ENCODE assay signal across 8 mouse cellular contexts in the genomic region with DNA sequence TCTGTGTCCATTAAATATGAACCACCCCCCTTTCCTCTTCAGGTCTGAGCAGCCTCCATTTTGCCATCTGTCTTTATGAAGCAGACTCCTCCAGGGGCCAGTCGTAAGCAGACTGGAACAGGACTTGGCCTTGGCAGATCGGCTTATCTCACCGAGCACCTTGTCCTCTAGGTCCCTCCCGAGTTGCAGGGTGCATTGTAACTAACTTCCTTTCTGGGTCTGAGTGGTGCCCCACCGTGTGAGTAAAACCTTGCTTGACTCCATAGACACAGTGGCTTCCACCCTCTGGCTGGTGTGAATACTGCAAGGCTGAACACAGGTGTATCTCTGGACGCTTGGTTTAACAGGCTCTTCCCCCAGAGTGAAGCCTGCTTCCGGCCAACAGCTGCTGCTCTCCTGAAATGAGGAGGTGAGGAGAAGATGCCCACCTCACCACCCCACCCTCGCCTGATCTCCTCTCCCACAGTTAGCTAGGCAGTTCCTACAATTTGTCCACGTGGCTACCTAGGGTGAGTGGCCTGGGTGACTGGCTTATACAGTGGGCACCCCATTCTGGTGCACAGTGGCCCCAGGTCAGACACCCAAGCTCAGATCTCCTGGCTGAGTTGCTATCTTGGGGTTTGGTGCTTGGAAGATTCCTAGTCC.
DNase-seq lines count a peak whose midpoint lies in the region; ATAC-seq and TF ChIP-seq lines count a peak whose summit lies in the region.
"Had no signal": no experiment of that assay in that cellular context is flagged by ENCODE, and none has a peak within 500 bp of the region (broad histone marks: within the 10 kb centered on the region; RNA-seq: fewer than 3 reads in every experiment).

No protein-coding gene starts in this region.

- peaks cover 47% of the 10 kb centered on the region for H3K4me1 ChIP-seq in lung, embryonic 15.5 days
- 0 out of 2 replicates have a peak, but pooled peaks cover 3% of the 10 kb centered on the region for H3K4me1 ChIP-seq in lung, adult 2 months (ENCODE audit: control insufficient read depth, insufficient read depth, low read length)
- H3K4me1 ChIP-seq in embryonic facial prominence, embryonic 14.5 days (ENCODE audit: control insufficient read depth, insufficient read depth, low read length) = peaks cover 5% of the 10 kb centered on the region
- H3K4me1 ChIP-seq in hindbrain, embryonic 16.5 days (ENCODE audit: control insufficient read depth, insufficient read depth, low read depth, low read length) = peaks cover 27% of the 10 kb centered on the region

- WGBS in lung, embryonic 15.5 days = 47% methylated on average over 9 of the region's 9 CpGs
- WGBS in lung, adult 2 months = 53% methylated on average over 9 of the region's 9 CpGs
- 54% methylated on average over 9 of the region's 9 CpGs for WGBS in embryonic facial prominence, embryonic 14.5 days
- 66% methylated on average over 9 of the region's 9 CpGs for WGBS in hindbrain, embryonic 16.5 days

- H3K4me3 ChIP-seq in lung, embryonic 15.5 days = no peak overlapping the region
- H3K4me3 ChIP-seq in lung, adult 2 months (replicated peaks; ENCODE audit: extremely low read depth, low read depth, low read length) = no peak overlapping the region
- no peak overlapping the region for H3K4me3 ChIP-seq in embryonic facial prominence, embryonic 14.5 days (ENCODE audit: low read depth, low read length)
- H3K4me3 ChIP-seq in hindbrain, embryonic 16.5 days (ENCODE audit: low read length) = no peak overlapping the region

- TF ChIP-seq CTCF in lung, adult 2 months (IDR thresholded peaks at IDR 0.05; ENCODE audit: insufficient read depth, low read length) = no peak

- H3K9ac ChIP-seq in lung, embryonic 15.5 days = no peak overlapping the region
- H3K9ac ChIP-seq in embryonic facial prominence, embryonic 14.5 days (ENCODE audit: low read depth, low read length) = no peak overlapping the region
- H3K9ac ChIP-seq in hindbrain, embryonic 16.5 days (ENCODE audit: low read depth, low read length) = no peak overlapping the region

- no peaks in the 10 kb centered on the region for H3K9me3 ChIP-seq in lung, embryonic 15.5 days
- H3K9me3 ChIP-seq in embryonic facial prominence, embryonic 14.5 days (ENCODE audit: control insufficient read depth, low read length) = no peaks in the 10 kb centered on the region
- H3K9me3 ChIP-seq in hindbrain, embryonic 16.5 days (ENCODE audit: control insufficient read depth, low read length) = no peaks in the 10 kb centered on the region

- peaks cover 11% of the 10 kb centered on the region; the same call in 1 of the 2 replicates for H3K27me3 ChIP-seq in lung, embryonic 15.5 days
- no peaks in the 10 kb centered on the region for H3K27me3 ChIP-seq in embryonic facial prominence, embryonic 14.5 days (replicated peaks; ENCODE audit: control insufficient read depth, insufficient read depth, low read length)
- no peaks in the 10 kb centered on the region for H3K27me3 ChIP-seq in hindbrain, embryonic 16.5 days (replicated peaks; ENCODE audit: control insufficient read depth, insufficient read depth, low read length)

- no peak for ATAC-seq in lung, embryonic 15.5 days (ENCODE audit: borderline replicate concordance, extremely low read depth, low FRiP score, low TSS enrichment)
- ATAC-seq in embryonic facial prominence, embryonic 14.5 days (ENCODE audit: low read depth) = no peak
- ATAC-seq in hindbrain, embryonic 16.5 days = no peak

- no peak for DNase-seq in lung, adult 2 months
- no peak for DNase-seq in embryonic facial prominence, embryonic 14.5 days (ENCODE audit: low spot score)
- DNase-seq in spleen, postnatal 14 days (ENCODE audit: low spot score in 2 of 2) = peak; percentile 12 to 22
- DNase-seq in MN1 (ENCODE audit: low spot score) = no peak
- no peak for DNase-seq in left cerebral cortex, adult 18-20 months (ENCODE audit: low spot score in 2 of 2)
- DNase-seq: cerebellum, adult 9-10 months had no signal

- H3K36me3 ChIP-seq in lung, embryonic 15.5 days = no peaks in the 10 kb centered on the region
- H3K36me3 ChIP-seq in embryonic facial prominence, embryonic 14.5 days (ENCODE audit: control insufficient read depth, insufficient read depth, low read length) = no peaks in the 10 kb centered on the region
- no peaks in the 10 kb centered on the region for H3K36me3 ChIP-seq in hindbrain, embryonic 16.5 days (ENCODE audit: control insufficient read depth, insufficient read depth, low read length)

- TF ChIP-seq POLR2A in lung, adult 2 months (IDR thresholded peaks at IDR 0.05; ENCODE audit: borderline replicate concordance, extremely low read depth, low read depth, low read length) = no peak

- H3K27ac ChIP-seq in lung, embryonic 15.5 days = peak overlapping the region; percentile 11; the same call in 1 of the 2 replicates
- H3K27ac ChIP-seq in embryonic facial prominence, embryonic 14.5 days (replicated peaks; ENCODE audit: low read depth, low read length) = 0 out of 2 replicates have a peak overlapping the region, but pooled peaks have one; percentile 2
- peak overlapping the region; percentile 13; the same call in 1 of the 2 replicates for H3K27ac ChIP-seq in hindbrain, embryonic 16.5 days (ENCODE audit: low read depth, low read length)

- no peak overlapping the region for H3K4me2 ChIP-seq in lung, embryonic 15.5 days
- no peak overlapping the region for H3K4me2 ChIP-seq in embryonic facial prominence, embryonic 14.5 days (ENCODE audit: low read depth, low read length)
- no peak overlapping the region for H3K4me2 ChIP-seq in hindbrain, embryonic 16.5 days (ENCODE audit: low read length)

Comparison
In these comparisons a context has a peak if more than half of its experiments do, and no peak if none do; other contexts are left out.
1. DNase-seq: peak in spleen, postnatal 14 days (2 of 2); none in lung, adult 2 months (single experiment), embryonic facial prominence, embryonic 14.5 days (single experiment), MN1 (single experiment) and left cerebral cortex, adult 18-20 months (0 of 2).
2. Peak in every context shown above with its lines, with median percentiles within 50 percentile points of each other: H3K27ac ChIP-seq.